Mouse (Mus musculus) granulocyte monocyte progenitor cell, adult 5-6 weeks (primary cell): ENCODE measurements at regions not wholly inside any gene's neighbourhood (a gene's known extent, or its start where the extent isn't known, plus 50 kb on each side); places are given as distances from the start of the nearest gene placed in this dataset.

Experiments used
- ATAC-seq: replicated peaks from 2 replicates; pipeline ENCODE4 v1.8.0; 2016; ENCODE audit warnings: mild to moderate bottlenecking, moderate TSS enrichment, inconsistent platforms; ENCODE audit not compliant: poor library complexity, severe bottlenecking

- peak; percentile 84 for ATAC-seq
Observed at GRCm38 (mm10) chr14:24928726-24929125, 441.8 kb downstream of the Rps24 start.

GRCm38 (mm10) chr14:24930251-24930650 is 443.3 kb downstream of the Rps24 start:
- no peak for ATAC-seq

DNA sequence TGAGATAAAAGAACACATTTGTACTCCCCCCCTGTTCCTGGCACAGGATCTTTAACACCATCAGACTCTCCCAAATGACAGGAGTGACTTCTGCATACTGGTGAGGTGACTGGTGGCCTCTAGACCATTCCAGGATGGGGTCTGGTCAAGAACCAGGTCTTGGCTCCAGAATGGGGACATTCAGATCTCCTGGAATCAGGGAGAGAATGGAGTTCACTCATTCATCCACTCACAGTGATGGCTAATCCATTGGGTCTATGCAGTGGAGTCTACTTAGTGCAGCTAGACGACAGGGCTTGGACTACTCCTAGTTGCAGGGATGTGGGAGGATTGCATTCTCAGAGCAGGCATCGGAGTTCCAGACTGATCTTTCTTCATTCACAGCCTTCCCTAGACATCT is 451.0 kb downstream of the Rps24 start:
- ATAC-seq: no peak

DNA sequence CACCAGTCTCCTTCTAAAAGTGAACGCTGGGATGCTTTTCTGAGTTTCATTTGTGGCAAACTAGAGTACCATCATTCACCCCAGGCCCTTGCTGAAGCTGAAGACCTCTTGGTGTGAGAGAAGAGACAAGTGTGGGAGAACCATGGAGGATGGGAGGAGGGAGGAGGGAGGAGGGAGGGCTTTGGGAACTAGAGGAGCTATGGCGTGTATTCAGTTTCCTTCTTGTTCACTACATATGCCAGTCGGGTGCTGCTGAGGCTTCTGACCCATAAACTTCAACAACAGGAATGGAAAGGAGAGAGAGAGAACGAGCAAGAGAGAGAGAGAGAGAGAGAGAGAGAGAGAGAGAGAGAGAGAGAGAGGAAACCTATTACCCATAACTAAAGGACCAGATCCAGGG is 452.1 kb downstream of the Rps24 start:
- ATAC-seq: no peak

DNA sequence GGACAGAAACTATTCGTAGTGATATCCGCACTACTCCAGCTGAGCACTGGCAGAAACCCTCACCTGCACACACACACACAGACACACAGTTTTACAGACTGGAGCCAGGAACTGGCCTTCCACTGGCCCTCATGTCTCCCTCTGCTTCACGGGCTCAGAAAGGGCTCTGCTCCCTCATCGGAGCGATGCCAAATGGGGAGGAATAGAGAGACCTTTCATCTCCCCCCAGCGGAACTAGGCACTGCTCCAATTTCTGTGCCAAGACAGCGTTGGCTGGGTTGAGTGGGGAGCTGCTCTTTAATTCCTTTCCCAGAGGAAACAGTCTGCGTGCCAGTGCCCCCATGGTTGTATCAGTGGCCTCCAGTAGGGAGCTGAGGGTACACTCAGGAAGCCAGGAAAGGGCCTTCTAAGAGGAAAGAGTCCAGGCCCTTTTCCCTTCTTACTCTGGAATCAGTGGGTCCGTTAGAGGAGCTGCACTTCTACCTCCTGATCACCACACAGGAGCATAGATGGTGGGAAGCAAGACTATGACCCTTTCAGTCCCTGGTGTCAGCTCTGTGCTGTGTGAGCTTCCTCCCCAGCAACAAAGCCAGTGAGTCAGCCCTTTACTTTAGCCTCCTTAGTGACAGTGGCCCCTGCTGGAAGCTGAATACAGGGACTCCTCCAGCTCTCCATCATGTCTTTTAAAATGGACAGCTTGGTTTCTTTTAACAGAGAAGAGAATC is 452.7 kb downstream of the Rps24 start:
- ATAC-seq: no peak

GRCm38 (mm10) chr14:24945716-24946115 is 458.8 kb downstream of the Rps24 start:
- no peak for ATAC-seq

- no peak for ATAC-seq
Observed at GRCm38 (mm10) chr14:24947084-24947483, 460.2 kb downstream of the Rps24 start.

DNA sequence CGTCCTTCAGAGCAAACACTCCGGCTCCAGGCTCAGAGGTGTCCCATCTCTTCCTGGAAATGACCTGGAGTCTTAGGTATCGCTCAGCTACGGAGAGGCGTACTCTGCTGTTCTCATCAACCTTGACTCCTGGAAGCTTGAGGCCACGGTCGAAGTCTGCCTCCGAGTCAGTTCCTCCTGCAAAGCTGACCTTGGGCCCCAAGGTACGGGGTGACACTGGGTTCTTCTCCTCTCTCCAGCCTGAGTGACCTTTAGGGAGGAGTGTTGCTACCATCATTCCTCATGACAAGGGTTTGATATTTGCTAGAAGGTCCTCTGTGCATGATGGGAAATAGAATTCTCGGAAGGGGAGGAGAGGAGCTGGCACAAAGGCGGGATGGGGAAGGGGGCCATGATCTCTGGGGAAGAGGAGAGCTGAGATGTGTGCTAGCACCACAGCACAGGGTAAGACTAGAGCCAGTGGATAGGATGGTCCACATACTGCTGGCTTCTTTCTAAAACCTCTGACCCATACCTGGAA is 469.0 kb downstream of the Rps24 start:
- ATAC-seq: no peak

DNA sequence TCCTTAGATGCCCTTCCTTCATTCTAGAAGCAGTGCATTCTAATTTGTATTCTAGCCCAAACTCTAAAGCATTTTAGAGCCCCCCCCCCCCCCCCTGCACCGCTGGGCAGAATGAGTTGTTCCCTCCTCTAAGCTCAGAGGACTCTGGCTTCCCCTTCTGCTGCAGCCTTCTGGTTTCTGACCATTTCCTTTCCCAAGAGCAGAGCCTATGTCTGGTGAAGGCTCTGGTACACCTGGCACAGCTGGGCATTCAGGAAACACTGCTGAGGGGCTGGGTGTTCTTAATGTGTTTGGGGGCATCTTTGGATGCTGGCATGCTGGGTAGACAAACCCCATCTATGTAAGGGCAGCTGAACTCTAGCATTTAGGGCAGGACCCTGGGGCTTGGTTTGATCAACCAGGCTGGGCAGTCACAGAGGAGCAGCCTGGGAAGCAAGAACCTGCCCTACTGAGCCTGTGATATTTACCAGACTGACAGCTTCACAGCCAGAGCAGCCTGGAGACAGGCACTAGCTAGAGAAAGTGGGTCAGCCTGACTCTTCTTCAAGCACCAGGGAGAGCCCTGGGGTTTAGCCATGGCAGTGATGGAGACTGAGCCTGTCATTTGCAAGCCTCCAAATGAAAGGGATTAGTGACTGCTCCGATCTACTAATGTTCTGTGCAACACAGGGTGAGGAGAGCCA is 469.7 kb downstream of the Rps24 start:
- no peak for ATAC-seq

GRCm38 (mm10) chr14:24957392-24957791 is 470.5 kb downstream of the Rps24 start:
- ATAC-seq: peak; percentile 59

DNA sequence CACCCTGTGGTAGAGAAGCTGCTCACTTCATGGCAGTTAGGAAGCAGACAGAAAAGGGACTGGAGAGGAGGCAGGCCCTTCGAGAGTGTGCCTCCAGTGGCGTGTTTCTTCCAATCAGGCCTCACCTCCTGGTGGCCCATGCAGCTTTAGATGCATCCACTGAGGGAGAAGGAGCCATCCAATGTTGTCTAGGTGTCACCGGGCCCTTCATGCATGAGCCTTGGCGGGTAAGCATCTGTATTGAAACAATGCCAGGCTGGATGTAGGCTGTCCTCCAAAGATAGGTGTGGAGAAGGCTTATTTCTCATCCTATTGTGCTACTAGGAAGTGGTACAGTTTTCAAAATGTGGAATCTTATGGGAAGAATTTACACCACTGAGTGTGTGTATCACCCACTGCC is 471.9 kb downstream of the Rps24 start:
- ATAC-seq: no peak

GRCm38 (mm10) chr14:24959401-24959800 is 472.5 kb downstream of the Rps24 start:
- no peak for ATAC-seq

DNA sequence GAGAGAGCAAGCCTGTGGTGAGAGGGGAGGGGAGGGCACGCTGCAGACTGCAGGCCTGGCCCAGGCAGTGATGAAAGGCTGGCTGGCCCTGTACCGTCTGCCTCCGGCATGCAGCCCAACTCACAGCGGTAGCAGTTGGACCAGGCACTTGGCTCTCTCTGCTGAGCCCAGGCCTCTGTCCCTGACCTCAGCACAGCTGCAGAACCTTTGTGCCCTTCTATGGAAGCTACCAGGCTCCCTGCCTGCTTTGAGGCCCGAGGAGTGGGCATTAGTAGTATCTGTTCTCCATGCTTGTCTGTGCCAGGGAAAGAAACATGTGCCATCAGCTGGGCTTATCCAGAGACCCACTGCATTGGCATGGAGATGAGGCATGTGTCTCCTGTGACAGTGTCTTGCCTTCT is 473.2 kb downstream of the Rps24 start:
- no peak for ATAC-seq

- ATAC-seq: no peak
Observed at GRCm38 (mm10) chr14:24960875-24961274, 473.9 kb downstream of the Rps24 start.

GRCm38 (mm10) chr14:24961721-24962120 is 474.8 kb downstream of the Rps24 start:
- no peak for ATAC-seq

GRCm38 (mm10) chr14:24969584-24969983 is 482.7 kb downstream of the Rps24 start:
- ATAC-seq: no peak

DNA sequence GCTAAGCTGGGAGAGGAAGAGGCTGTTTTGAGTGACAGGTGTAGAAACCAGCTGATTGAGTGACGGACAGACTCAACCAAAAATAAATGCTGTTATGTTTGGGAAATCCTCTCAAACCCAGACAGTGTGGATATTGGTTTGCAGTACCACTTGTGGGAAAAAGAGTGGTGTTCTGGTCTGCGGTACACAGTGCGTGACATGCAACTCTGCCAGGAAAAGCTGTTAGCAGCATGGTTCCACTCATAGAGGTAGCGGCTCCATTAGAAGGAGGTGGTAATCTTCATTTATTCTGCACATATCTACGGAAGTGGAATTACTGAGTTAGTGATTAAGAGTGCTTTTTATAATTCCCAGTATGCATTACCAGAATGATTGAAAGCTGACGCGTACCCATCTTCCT is 485.4 kb downstream of the Rps24 start:
- no peak for ATAC-seq

DNA sequence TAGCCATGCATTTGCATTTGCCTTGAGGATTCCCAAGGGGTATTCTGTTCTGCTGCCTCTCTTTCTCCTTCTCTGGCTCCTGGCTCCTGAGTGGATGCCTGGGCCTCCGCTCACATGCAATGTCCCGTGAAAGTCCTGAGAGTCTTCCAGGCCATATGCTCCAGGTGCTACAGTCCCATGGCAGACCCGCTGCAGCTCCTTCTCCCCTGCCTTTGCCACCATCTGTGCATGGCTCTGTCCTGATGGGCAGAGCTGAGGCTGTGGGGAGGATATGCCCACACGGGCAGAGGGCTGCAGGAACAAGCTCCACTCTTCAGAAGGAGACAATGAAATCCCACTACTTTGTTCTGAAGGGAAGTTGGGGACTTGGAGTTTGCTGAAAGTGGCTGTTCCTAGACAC is 485.9 kb upstream of the Zmiz1 start:
- ATAC-seq: no peak

DNA sequence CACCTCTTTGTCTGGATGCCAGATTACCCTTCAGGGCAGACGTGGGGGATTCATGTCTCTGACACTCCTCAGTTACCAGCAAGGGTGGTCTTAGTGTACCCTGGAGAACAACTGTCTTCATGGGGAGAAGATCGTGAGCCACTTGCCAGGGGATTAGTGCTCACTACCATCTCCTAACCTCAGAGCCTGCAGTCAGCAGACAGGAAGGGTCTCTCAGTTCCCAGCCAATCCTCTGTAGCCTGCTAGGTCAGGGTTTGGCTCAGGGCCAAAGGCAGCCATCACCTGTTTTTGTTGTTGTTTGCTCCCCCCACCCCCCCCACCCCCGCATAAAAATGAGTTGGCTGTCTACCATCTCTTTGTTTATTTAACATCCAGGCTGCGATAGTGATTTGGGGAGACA is 485.4 kb upstream of the Zmiz1 start:
- ATAC-seq: no peak

- no peak for ATAC-seq
Observed at GRCm38 (mm10) chr14:24982489-24982888, 476.5 kb upstream of the Zmiz1 start.

DNA sequence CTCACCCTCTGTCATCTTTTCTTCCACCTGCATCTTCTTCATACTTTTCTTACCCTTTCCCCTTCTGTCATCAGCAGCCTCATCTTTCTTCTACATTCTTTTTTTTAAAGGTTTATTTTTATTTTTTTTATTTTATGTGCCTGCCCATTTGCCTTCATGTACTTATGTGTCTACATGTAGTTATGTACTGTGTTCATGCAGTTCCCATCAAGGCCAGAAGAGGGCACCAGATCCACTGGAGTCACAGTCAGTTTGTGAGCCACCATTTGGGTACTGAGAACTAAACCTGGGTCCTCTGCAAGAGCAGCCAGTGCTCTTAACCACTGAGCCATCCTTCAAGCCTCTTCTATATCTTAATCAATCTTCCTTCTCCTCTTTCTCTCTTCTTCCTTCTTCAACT is 475.7 kb upstream of the Zmiz1 start:
- no peak for ATAC-seq

DNA sequence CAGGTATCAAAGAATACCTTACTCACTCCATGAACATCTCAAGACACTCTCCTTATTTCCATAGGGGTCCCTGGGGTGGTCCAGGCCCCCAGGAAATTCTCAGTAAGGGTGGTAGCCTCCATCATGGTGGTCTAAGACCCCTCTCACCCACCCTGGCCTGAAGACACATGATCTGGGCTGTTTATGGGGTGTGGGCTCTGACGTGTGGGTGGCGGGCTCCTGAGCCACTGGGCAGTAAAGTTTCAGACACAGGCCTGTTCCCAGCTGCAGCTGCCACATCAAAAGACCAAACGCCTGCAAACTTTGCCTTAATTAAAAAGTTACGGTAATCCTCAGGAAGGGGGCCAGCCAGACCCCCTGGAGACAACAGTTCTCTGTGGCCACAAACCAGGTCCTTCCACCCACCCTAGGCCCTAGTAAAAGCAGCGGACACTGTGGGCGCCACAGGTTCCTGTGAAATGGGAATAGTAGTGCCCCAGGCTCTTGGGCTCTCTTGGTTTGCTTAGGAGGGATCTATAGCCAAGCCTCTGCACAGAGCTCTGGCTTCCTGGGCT is 473.1 kb upstream of the Zmiz1 start:
- no peak for ATAC-seq
